Mouse (Mus musculus) heart, postnatal 0 days (tissue): ENCODE measurements around the gene Lctl.
"Not testable (repeated sequence)": the region's sequence is repeated elsewhere in the genome, so short reads cannot be mapped to it uniquely, and the experiment has no call there.

Experiments used
- CTCF ChIP-seq: IDR thresholded peaks from 2 replicates; pipeline ENCODE4 v1.5.1; 2016; ENCODE audit warnings: antibody characterized with exemption, control low read depth, low read depth
- EP300 ChIP-seq: IDR thresholded peaks from 2 replicates; pipeline ENCODE4 v1.6.1; 2016; ENCODE audit warnings: antibody characterized with exemption, low read depth

DNA sequence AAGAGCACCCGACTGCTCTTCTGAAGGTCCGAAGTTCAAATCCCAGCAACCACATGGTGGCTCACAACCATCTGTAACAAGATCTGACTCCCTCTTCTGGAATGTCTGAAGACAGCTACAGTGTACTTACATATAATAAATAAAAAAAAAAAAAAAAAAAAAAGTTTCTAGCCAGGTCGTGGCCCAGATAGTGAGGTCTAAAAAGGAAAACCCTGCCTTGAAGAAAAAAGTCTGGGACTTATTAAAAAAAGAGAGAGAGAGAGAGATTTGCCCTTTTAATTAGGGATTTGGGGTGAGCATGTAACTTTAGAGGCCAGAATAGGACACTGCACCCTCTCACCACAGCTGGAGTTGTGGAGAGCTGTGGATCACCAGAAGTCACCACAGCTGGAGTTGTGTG is 53.0 kb downstream of the Lctl start:
- TF ChIP-seq EP300, CTCF: not testable (repeated sequence)
